Mouse (Mus musculus) B cell, adult 2 months (primary cell): ENCODE results near the gene Nckap5.

ENCODE experiments used
- DNase-seq, 2 experiments: peaks; one replicate each; pipeline ENCODE4 v3.0.0; 2022

The Nckap5 gene

DNA sequence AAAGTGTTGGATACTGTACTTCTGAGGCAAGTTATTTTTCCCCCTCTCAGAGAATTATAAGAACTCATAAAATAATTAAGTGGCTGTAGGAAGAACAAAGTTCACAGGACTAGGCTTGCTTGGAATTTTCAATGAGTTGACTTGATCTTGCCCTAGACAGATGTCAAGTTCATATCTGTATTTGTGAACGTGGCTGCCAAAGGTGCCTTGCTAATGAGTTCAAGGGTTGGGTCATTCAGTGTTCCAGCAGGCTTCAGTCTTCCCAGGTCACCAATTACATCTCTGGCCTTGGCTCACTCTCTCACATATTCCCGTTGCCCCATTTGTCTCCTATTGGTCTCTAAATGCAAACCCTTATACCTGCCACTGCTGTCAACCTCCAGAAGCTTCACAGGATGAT, 846.0 kb downstream of the Nckap5 start:
- DNase-seq, result no peak

DNA sequence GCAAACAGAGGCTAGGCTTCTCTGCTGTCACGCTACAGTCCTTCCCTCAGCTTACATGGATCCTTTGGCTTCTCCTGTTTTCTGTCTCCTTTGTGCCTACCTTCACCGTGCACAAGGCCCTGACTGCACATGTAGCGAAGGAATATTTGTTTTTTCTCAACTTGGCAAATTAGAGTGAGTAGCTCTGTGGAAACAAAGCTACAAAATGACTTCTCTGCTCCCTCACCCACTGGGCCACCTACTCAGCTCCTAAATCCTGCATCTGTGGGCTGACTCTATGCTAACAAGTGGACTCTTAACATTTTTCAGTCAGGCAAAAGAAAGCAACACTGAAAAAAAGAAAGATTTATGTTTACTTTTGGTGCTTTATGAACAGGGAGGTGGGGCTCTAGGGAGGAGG, 856.0 kb downstream of the Nckap5 start:
- DNase-seq, result no peak

DNA sequence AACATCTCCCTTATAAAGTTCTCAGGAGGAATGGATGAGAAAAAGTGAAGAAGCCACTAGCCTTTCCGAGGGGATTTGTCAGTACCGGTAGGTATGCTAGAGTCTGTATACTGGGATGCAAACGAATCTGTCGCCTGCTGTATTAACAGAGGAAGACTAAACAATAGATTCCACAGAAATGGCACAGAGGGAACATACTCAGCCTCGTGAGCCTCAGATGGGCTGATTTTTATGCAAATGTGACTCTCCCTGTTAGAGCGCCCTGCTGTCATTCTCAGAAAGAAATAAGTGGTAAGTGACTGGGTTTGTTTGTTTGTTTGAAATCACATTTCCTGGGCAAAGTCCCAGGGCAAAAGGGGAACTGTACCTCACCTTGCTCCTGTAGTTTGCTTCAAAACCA, 858.7 kb downstream of the Nckap5 start:
- no peak for DNase-seq

DNA sequence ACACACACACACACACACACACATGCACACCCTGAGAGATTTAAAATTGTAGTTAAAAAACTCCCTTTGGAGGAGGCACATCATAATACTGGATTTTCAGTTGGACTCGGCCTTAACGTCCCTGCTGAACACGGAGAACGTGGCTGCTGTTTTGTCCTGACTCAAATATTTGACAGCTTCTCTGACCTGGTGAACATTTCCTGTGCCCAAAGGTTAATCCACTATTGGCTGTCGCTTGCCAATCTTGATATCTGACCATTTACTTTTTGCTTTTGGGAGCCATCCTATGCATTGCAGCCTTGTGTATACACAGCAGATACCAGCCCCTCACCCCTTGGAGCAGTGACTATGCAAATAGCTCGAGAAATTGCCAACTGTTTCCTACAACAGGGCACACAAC, 862.9 kb downstream of the Nckap5 start:
- no peak for DNase-seq

DNA sequence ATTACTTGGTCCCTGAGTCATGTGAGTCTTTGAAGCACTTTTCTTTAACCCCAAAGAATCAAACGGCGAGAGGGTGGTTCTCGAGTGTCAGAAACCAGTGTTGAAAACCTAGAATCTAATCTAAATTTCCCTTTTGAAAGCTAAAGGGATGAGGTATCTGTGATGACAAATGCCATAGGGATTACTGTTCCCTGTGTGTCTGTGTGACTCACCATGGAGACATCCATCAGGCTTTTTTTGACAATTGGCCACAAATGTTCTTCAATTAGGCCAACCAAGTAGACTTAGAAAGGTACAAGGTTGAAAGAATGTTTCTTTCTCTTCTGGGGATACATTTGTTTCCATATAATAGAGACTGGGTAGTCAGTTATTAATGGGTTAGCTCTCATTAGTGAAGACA, 879.6 kb downstream of the Nckap5 start:
- DNase-seq, result no peak

DNA sequence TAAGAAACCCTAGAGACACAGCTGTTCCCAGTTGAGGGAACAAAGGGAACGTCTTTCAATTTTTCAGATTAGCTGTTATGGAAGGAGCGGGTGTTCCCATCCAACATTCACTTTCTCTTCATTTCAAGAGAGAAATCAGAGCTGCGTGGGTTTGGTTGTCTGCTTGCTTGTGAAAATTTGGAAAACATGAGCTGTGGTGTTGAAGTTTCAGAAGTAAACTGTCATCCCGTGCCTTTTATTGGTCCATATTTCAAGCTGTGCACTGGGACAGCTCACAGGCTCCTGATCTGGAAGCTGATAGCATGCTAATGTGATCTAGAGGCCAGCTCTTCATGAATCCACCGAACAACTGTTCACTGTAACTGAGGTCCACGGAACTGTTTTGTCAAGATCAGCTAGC, 881.5 kb downstream of the Nckap5 start:
- DNase-seq, result no peak

DNA sequence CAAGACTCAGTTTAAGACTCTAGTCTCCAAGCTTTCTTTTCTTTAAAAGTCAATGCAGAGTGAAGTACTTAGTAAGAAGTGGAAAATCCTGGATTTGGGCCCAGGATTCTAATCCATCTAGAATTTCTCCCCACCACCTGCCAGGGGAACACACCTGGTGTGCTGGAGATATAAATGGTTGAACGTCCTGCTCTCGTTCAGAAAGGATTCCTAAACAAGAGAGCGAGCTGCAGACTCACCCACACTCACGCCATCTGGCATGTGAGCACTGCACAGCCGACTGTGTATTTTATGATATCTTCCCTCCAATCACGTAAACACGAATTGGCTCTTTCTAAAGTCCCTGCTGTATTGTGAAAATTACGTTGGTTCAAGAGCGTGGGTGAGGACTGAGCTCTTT, 885.5 kb downstream of the Nckap5 start:
- DNase-seq, result no peak

DNA sequence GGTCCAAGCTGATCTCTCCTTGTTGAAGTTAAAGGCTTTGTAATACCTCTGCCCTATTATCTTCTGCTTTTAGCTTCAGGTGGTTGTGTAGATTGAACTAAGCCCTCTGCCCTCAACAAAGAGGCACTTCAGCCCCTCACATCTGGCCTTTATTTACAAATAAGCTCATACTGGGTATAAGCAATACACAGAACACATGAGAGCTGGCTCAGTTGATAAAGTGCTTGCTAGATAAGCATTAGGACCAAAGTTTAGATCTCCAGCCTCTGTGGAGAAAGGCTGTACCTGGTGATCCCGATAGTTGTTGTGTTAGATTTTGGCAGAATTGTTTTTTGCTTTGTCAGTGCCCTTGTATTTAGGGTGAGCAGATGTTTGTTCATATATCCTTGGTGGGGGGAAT, 887.3 kb downstream of the Nckap5 start:
- DNase-seq, result no peak

DNA sequence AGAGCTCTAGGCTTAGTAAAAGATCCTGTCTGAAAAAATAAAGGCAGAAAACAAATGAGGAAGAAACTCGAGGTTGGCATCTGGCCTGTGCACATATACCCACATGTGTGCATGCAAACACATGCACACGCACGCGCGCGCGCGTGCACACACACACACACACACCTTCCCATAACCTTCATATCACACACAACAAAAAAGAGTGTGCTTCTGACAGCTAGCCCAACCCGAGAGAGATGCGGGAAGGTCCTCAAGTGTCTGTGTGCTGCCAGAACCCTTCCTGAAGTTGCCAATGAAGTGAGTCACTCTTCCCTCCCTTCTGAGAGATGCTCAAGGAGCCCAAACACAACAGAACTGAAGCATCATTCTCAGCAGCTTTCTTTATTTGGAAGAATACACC, 905.1 kb downstream of the Nckap5 start:
- no peak for DNase-seq

DNA sequence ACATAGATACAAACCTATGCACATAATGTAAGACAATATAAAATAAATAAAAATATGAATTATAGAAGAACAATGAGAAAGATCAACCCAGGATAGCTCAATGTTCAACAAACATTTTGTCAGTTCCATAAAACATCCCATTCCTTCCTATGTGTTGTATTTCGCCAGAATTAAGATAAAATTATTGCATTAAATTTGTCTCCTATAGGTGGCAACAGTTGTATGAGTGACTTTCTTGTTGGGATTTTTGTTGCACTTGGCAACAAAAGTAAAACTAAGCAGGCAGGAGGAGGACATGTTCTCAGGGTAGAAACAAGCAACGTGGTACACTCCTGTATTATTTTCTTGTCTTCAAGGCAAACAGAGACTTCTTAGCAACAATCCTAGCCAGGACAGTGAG, 907.5 kb downstream of the Nckap5 start:
- DNase-seq, result no peak

DNA sequence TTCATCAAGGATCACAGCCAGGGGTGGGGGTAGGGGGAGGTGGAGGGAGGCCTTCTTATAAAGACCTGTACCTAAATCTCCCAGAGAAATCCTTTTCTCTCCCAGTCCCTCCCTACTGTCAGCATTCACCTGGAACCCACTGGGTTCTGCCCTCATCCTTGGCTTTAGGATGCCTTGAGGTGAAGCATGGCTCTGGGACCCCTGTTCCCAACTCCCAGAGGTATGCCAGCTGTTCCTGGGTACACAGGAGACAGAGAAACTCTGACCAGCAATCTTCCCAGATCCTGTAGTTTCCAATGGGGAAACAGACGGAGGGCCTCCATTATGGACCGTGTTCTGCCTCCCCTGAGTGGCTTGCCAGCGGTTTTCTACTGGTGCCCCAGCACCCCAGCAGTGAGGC, 909.9 kb downstream of the Nckap5 start:
- DNase-seq, result no peak

DNA sequence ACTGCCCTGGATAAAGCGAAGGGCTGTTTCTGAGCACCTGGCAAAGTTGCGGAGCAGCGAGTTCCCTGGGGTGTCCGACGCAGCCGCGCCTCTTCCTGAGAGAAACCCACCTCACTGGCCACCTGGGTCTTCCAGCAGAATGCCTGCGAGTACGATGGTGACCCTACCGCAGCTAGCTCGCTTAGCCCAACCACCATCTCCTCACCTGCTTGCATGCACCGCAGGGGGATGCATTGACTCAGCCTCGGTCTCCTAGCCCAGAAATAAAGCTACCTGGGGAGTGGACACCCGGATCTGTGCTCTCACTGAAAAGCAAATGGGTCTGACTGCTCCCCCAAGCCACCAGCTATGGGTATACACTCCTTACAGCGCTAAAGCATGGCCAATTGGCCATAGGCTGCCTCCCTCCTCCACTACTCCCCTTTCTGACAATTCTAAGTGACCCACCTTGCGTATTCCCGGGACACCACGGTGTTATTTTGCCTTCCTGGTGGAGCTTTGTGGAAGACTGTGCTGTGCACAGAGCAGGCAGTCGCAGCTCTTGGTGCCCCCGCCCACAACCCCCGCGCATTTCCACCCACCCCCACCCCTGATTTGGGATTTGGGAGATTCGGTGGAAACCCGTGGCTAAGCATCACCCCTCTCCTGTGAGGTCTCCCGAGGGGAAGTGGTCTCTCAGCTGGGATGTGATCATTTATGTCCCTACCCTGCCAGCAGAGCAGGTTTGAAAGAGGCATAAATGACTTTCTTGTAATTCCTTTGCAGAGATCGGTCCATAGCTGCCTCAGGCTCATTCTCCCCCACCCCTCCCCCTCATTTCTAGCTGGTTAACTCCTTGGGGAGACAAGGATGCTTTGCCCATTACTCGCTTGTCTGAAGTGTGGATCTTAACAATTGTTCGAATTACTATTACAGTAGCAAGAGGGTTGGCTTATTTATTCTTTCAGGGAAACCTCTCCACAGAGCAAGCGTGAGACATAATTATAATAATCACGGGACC, 917.7 kb downstream of the Nckap5 start, which contains the start of gene Lypd1:
Gene Lypd1, minus strand, starts transcription at position 501 of the 1,000 bp plus-strand sequence.
- no peak for DNase-seq

DNA sequence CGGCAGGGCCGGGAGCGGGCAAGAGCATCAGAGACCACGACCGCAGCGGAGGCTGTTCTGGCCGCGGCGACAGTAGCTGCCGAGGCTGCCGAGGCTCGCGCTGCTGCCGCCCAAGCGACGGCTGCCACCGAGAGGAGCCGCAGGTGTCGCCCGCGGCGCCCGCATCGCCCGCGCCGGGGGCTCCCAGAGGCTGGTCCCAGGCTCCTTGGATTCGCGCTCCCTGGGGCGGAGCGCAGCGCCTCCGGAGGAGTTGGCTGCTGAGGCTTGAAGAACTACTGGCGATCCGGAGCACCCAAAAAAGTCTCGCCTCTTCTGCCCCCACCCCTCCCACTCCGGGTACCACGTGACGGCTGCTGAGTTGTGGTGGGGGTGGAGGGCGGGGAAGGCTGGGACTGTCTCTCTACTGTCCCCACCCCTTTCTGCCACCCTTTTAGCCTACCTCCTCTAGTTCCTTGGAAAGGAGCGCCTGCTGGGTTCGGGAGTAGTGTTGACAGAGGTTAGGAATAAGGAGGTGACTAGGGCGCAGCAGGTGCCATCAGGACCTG, 918.6 kb downstream of the Nckap5 start:
- DNase-seq, result no peak

DNA sequence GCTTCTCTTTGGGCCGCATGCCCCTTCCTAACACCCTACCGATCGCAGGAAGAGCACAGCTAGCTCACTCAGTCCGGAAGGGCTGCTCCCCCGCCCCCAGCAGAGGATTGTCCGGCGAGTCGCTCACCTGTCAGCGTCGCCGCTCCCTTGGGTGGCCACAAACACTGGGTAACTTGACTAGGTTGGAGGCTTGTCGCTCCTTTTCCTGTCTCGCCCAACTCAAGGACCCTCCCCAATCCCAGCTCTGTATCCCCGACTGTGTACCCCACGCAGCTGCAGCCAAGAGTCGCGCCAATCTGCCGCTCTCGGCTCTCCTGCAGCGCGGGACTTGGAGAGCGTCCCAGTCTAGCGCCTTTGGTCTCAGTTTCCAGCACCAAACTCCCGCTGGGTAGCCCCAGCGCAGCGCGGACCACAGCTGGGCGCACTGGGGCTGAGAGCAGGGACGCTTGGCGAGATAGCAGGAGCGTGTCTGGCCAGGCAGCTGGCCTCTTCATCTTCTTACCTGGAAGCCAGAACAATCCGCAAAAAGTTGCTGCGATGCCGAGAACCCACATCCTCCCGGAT, 919.2 kb downstream of the Nckap5 start:
- DNase-seq, result no peak

DNA sequence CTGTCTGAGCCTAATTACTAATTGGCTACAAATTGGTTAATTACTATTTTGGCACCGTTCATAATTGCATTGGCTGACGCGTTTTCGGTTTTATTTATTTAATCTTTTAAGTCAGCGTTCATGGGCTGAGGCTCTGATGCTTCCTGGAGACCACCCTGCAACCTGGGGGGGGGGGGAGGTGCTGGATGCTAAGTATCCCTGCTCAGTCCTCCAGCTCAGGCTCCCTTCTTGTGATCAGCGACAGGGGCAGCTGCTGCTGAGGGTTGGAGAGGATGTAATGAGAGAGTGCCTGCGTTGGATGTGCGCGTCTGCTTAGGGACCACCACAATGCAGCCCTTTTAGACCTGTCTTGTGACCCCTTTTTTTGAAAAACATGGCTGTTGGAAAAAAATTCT, 919.7 kb downstream of the Nckap5 start:
- no peak for DNase-seq

DNA sequence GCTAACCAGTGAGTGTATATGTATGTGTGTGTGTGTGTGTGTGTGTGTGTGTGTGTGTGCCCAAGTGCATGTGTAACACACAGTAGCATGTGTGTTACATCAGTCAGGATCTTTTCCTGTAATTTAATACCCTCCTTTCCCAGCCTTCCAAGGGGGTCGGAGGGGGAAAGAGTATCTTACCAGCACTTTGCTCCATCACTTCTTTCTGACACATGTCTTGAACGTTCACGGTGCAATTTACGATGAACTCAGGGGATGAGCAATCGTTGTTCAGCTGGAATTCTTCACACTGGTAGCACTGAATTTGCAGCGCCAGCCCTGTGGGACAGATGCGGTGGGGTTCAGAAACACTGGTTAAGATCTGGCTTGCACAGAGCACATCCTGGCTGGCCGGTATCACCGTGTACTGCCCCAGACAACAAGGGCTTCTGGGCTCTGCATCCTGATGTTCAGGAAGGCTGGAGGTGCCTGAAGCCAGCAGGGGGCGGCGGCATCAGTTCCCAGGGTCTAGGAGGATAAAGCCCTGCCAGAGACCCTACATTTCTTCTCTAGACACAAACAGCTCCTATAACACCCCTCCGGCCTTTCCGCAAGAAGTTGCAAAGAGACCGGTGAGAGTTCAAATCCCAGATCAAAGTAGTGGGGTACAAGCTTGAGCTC, 920.3 kb downstream of the Nckap5 start:
- DNase-seq, result no peak

DNA sequence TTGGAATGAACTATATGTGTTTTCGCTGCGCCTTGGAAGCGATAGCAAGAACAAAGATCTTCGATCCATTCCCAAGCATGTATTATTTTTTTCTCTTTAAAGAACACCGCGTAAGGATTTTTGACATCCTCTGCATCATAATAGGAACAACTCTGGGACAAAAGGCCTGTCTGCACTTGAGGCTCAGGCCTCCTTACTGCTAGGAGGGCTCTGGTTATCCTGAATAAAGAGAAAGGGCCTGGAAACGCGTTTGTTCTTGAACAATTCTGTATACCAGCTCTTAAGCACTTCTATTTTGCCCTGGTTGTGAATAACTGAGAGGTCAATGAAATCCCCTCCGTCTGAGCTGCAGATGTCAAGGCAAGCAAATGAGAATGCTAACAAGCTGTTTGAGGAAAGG, 937.4 kb downstream of the Nckap5 start:
- no peak for DNase-seq

DNA sequence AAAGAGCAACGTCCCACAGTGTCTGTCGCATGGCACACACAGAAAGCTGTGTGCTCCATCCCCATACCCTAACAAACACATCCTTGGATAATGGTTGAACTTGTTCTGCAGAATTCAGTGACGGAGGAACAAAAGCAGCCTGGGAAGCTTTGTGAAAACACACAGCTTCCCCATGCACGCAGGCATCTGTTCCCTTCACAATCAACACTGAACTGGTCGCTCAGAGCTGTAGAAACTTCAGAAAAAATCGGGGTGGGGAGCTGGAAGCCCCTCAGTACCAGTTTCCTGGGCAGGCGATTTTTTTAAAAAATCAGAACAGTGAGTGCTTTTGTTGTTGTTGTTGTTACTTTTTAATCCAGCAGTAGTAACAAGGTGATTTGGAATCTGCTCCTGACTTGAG, 960.5 kb downstream of the Nckap5 start:
- DNase-seq, result no peak
